Mouse (Mus musculus): ENCODE data around the gene Tac1. TPM values are rescaled to one million over a fixed set of nuclear protein-coding genes. Genes with fewer than 3 reads are reported as not detected.
"Not testable (repeated sequence)": the region's sequence is repeated elsewhere in the genome, so short reads cannot be mapped to it uniquely, and the experiment has no call there.

Tac1 gene
- polyA plus RNA-seq (2015; fragmentation: Nextera tagmentation; extraction: Ambion mirVana): 0.32 and 0.83 TPM in 2 replicates

DNA sequence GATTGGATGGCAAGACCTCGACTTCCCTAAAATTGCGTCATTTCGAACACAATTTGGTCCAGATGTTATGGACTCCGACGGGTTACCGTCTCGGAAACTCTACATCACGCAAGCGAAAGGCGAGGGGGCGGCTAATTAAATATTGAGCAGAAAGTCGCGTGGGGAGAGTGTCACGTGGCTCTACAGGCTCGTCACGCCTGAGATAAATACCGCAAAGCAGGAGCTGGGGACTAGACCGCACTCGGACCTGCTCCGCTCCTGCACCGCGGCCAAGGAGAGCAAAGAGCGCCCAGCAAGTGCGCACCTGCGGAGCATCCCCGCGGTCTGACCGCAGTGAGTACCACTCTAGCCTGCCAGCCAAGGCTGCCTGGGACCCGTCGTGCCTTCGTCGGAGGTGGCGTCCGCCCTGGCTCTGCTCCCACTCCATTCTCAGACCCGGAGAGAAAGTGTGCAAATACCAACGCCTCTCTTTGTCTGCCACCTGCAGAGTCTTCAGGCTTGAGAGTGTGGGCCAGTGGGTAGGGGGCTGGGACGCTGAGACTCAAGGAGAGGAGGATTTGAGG, at the start of gene Tac1:
TSS of gene Tac1 (plus strand) at position 51 of the 563 bp plus-strand sequence.
- Histone ChIP-seq H3K4me2 (peak within 1 kb of the TSS; percentile 69), H3K27ac (no peak within 1 kb of the TSS), H3K27me3 (peaks cover 46% of the 10 kb centered on the region), H3K4me3 (peak within 1 kb of the TSS; percentile 38), H3K9me3 (replicated peaks) (no peaks in the 10 kb centered on the region), H3K36me3 (no peaks in the 10 kb centered on the region), H3K9ac (no peak within 1 kb of the TSS), H3K4me1 (replicated peaks) (peaks cover 20% of the 10 kb centered on the region)
- 2% methylated on average over 37 of the region's 37 CpGs for WGBS
- ATAC-seq (replicated peaks; ENCODE audit: insufficient number of reproducible peaks, insufficient read depth, low FRiP score, low read depth): no peak; the same call in 1 of the 2 replicates

DNA sequence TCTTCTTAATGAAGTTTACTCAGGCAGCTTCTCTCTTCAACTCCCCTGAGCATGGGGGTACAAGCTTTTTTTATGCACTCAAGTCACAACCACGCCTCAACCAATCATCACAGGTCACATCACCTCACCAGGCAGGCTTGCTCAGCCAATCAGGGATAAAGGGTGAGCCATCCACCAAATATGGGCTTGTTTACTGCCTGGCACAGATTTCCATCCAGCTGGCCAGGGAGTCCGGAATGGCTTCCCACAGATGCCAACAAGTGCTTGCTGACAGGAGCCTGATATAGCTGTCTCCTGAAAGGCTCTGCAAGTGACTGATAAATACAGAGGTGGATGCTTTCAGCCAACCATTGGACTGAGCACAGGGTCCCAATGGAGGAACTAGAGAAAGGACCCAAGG, 11.2 kb upstream of the Tac1 start:
- not testable (repeated sequence) for H3K9ac ChIP-seq; ATAC-seq (replicated peaks; ENCODE audit: insufficient number of reproducible peaks, insufficient read depth, low FRiP score, low read depth); H3K27ac ChIP-seq; H3K4me1 ChIP-seq (replicated peaks); H3K9me3 ChIP-seq (replicated peaks); H3K4me3 ChIP-seq; H3K4me2 ChIP-seq; H3K27me3 ChIP-seq; H3K36me3 ChIP-seq
- WGBS: 49% methylated on average over 2 of the region's 2 CpGs

DNA sequence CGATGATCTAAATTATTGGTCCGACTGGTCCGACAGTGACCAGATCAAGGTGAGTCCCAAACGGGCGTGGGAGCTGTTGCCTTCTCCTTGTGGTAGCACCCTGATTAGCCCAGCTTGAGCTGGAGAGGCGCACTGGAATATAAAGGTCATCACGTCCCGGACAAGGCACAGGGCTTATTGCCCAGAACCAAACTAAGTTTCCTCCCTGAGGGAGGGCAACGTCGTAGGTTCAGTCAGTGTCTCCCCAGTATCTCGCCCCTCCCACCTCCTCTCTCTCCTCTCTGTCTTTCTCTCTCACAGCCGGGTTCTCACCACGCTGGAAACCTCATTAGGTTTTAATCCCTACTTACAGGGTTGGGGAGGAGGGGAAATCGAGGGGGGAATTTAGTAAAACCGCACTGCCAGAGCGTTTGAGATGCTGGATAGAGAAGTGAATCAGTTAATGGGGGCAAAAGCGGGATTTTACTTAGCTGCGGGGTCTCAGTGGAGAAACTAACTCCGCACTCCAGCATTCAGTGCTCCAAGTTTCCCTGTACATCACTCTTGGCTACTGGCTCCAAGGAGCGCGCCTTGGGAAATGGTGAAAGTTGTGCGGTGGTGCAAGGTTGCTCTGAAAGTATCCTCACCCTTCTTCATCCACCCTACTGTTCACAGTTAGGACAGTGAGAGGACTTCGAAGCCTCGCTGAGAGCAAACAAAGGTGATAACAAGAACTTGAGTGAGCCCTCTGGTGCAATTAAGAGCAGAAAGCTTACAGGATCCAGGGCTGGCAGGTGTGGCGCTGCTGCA, 1.2 kb downstream of the Tac1 start:
- WGBS: 2% methylated on average over 25 of the region's 25 CpGs

DNA sequence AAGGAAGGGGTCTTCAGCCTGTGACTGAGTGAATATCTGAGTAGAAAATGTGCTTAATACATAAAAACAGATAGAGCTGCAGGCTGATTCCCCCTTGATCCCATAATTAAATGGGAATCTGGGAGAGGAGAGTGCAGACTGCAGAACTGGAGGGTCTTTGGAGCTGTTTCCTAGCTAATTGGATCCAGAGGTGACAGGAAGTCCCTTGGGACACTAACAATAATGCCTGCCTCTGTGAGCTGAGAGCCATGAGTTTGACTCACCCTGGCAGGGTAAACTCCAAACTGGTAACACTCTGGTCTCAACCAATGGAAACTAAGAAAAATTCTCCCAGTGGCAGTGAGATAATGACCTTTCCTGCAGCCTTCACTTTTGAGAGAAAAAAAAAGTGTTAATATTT, 3.5 kb downstream of the Tac1 start:
- ATAC-seq (replicated peaks; ENCODE audit: insufficient number of reproducible peaks, insufficient read depth, low FRiP score, low read depth): no peak
- Histone ChIP-seq H3K36me3 (no peaks in the 10 kb centered on the region), H3K4me3 (no peak overlapping the region), H3K27ac (no peak overlapping the region), H3K4me2 (no peak overlapping the region), H3K9ac (no peak overlapping the region), H3K9me3 (replicated peaks) (no peaks in the 10 kb centered on the region), H3K27me3 (peaks cover 46% of the 10 kb centered on the region), H3K4me1 (replicated peaks) (peaks cover 20% of the 10 kb centered on the region)

More for the DNA sequence above, 1.2 kb downstream of the Tac1 start:
- Histone ChIP-seq H3K9ac (no peak overlapping the region), H3K4me3 (peak overlapping the region; percentile 38), H3K27ac (no peak overlapping the region), H3K9me3 (replicated peaks) (no peaks in the 10 kb centered on the region), H3K27me3 (peaks cover 46% of the 10 kb centered on the region), H3K4me2 (peak overlapping the region; percentile 69), H3K36me3 (no peaks in the 10 kb centered on the region), H3K4me1 (replicated peaks) (peaks cover 20% of the 10 kb centered on the region)
- ATAC-seq (replicated peaks; ENCODE audit: insufficient number of reproducible peaks, insufficient read depth, low FRiP score, low read depth): no peak

DNA sequence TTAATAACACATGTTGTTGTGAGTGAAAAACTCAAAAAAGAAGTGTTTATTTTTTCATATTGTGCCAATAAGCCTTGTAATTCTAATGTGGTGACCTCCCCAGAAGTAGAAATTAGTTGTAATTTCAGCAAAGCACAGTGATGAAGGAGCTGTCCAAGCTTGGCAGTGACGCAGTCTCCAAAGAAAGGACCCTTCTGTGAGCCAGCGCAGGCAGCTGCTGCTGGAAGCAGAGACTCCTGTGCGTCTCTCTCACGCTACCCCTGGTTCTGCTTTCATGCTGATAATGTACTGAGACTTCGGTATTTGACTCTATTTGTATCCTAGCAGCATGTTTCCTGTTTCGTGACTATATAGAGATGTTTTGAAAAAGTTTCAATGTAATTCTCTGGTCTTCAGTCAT, 7.8 kb downstream of the Tac1 start:
- WGBS: 35% methylated on average over 6 of the region's 6 CpGs

DNA sequence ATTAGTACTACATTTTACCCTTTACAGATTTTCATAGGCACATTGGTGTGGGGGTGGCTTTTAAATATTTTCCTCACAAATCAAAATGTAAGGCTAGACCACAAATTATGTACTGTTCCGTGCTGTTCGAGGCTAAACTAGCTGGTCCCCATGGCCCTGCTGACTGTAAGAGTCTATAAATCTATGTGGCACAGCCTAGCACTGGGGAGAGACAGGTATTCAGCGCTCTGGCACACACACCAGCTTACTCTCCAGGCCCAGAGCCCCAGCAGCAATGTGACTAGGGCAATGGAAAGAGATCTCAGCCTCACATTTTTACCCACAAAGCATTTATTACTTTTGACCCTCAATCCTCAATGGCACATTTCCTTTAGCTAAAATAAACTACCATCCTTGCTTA, 9.9 kb downstream of the Tac1 start:
- Histone ChIP-seq H3K27ac (no peak overlapping the region), H3K27me3 (no peaks in the 10 kb centered on the region), H3K4me2 (no peak overlapping the region), H3K9me3 (replicated peaks) (no peaks in the 10 kb centered on the region), H3K4me3 (no peak overlapping the region), H3K9ac (no peak overlapping the region), H3K4me1 (replicated peaks) (no peaks in the 10 kb centered on the region), H3K36me3 (no peaks in the 10 kb centered on the region)
- ATAC-seq (replicated peaks; ENCODE audit: insufficient number of reproducible peaks, insufficient read depth, low FRiP score, low read depth): no peak
- 67% methylated on average over 3 of the region's 3 CpGs for WGBS

More for the DNA sequence above, 7.8 kb downstream of the Tac1 start:
- no peaks in the 10 kb centered on the region for H3K9me3 ChIP-seq (replicated peaks)
- H3K36me3 ChIP-seq: no peaks in the 10 kb centered on the region
- H3K27me3 ChIP-seq: peaks cover 6% of the 10 kb centered on the region; the same call in 1 of the 2 replicates
- H3K4me3 ChIP-seq: no peak overlapping the region
- H3K4me2 ChIP-seq: no peak overlapping the region
- H3K27ac ChIP-seq: no peak overlapping the region
- H3K9ac ChIP-seq: no peak overlapping the region
- ATAC-seq (replicated peaks; ENCODE audit: insufficient number of reproducible peaks, insufficient read depth, low FRiP score, low read depth): no peak
- H3K4me1 ChIP-seq (replicated peaks): no peaks in the 10 kb centered on the region

DNA sequence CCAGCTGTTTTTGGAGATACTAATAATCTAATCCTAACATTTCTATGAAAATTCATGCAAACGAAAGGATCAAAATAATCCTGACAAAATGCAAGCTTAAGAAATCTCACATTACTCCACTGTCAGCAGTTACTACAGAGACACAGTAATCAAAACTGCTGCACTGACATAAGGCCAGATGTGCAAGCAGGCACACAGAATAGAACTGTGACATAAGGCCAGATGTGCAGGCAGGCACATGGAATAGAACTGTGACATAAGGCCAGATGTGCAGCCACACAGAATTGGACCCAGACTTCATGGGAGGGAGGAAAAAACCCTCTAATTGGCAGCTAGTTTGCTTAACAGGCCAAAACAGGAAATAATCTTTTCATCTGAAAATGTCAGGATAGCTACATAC, 16.5 kb downstream of the Tac1 start:
- no peaks in the 10 kb centered on the region for H3K9me3 ChIP-seq (replicated peaks)
- no peaks in the 10 kb centered on the region for H3K27me3 ChIP-seq
- H3K36me3 ChIP-seq: no peaks in the 10 kb centered on the region
- ATAC-seq (replicated peaks; ENCODE audit: insufficient number of reproducible peaks, insufficient read depth, low FRiP score, low read depth): no peak
- H3K4me3 ChIP-seq: no peak overlapping the region
- H3K27ac ChIP-seq: no peak overlapping the region
- WGBS: 52% methylated on average over 1 of the region's 1 CpGs
- no peak overlapping the region for H3K4me2 ChIP-seq
- no peaks in the 10 kb centered on the region for H3K4me1 ChIP-seq (replicated peaks)
- no peak overlapping the region for H3K9ac ChIP-seq

DNA sequence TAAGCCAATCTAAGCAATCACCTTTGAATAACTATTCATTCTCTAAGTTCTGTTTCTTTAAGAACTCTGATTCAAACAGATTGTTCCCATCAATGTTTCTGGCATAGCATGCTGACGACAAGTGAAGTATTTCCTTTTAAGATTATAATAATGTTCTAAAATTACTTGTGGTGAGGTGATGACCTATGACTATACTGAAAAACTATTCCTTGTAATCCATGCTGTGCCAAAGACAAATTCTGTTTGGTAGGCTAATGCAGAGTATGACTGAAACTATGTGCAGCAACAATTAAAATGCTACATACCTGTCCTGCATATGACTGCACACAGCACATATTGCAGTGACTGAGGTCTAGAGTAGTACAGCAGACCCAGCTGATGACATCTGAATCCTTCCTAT, 23.4 kb downstream of the Tac1 start:
- no peaks in the 10 kb centered on the region for H3K27me3 ChIP-seq
- H3K9me3 ChIP-seq (replicated peaks): no peaks in the 10 kb centered on the region
- H3K4me1 ChIP-seq (replicated peaks): no peaks in the 10 kb centered on the region
- no peak overlapping the region for H3K9ac ChIP-seq
- no peaks in the 10 kb centered on the region for H3K36me3 ChIP-seq
- no peak overlapping the region for H3K4me2 ChIP-seq
- WGBS: 40% methylated on average over 1 of the region's 1 CpGs
- H3K27ac ChIP-seq: no peak overlapping the region
- ATAC-seq (replicated peaks; ENCODE audit: insufficient number of reproducible peaks, insufficient read depth, low FRiP score, low read depth): 0 out of 2 replicates have a peak, but pooled peaks have one; percentile 14
- H3K4me3 ChIP-seq: no peak overlapping the region

DNA sequence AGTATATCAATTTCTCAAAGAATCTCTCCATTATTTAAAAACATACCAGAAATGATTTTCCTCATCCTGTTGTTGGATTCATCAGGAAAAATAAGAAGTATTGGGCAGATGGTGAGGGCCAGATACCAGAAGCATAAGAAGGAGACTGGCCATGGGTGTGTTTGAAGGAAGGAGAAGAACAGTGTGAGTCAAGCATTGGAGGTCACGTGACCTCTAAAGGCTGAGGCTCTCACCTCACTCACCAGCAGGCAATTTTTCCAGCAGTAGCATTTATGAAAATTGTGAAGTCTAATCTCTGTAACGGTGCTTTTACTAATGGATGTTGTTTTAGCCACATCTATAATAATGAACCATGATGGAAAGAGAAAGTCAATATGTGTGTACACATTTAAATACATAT, 39.8 kb downstream of the Tac1 start:
- no peaks in the 10 kb centered on the region for H3K27me3 ChIP-seq
- no peak overlapping the region for H3K4me3 ChIP-seq
- no peaks in the 10 kb centered on the region for H3K36me3 ChIP-seq
- no peak overlapping the region for H3K4me2 ChIP-seq
- no peak for ATAC-seq (replicated peaks; ENCODE audit: insufficient number of reproducible peaks, insufficient read depth, low FRiP score, low read depth)
- whole genome bisulfite sequencing: 75% methylated on average over 2 of the region's 2 CpGs
- no peak overlapping the region for H3K9ac ChIP-seq
- no peaks in the 10 kb centered on the region for H3K4me1 ChIP-seq (replicated peaks)
- no peak overlapping the region for H3K27ac ChIP-seq
- no peaks in the 10 kb centered on the region for H3K9me3 ChIP-seq (replicated peaks)

DNA sequence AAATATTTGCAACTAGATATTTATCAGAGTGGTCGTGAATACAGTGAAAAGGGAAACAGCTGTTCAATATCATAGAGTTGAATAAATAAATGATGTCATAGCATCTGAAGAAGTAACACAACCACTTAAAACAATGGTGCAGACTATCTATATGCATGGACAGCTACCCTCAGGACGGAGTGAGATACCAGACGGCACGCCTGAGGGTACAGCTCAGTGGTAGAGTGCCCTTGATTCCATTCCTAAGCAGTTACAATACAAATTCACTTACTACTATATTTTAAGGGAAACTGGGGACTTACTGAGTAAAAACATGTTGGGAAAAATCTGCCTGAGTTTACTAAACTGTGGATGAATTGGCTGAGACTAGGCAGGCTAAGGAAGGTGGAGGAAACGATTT, 43.7 kb downstream of the Tac1 start:
- no peak for ATAC-seq (replicated peaks; ENCODE audit: insufficient number of reproducible peaks, insufficient read depth, low FRiP score, low read depth)
- Histone ChIP-seq H3K9me3 (replicated peaks) (no peaks in the 10 kb centered on the region), H3K4me3 (no peak overlapping the region), H3K9ac (no peak overlapping the region), H3K27me3 (no peaks in the 10 kb centered on the region), H3K4me2 (no peak overlapping the region), H3K27ac (no peak overlapping the region), H3K4me1 (replicated peaks) (no peaks in the 10 kb centered on the region), H3K36me3 (no peaks in the 10 kb centered on the region)
- 65% methylated on average over 5 of the region's 5 CpGs for WGBS

DNA sequence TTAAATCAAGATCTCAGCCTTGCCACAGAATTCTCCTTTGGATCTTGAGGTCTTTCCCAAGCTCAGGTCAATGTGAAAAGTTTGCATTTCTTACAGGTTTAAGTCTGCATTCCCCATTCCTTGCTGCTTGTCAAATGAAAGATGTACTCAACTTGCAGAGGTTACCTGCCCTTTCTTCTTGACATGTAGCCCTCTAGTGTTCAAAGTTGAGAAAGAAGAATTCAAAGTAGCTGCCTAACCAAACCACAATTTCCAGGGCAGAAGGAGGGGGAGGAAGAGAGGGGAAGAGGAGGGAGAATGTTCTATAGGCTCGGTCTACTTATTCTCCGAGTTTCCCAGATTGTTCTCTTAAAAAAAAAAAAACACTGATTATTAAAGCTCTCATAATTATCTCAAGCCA, 45.5 kb downstream of the Tac1 start:
- no peak overlapping the region for H3K4me2 ChIP-seq

More for the DNA sequence above, 45.5 kb downstream of the Tac1 start:
- no peak overlapping the region for H3K9ac ChIP-seq
- H3K4me3 ChIP-seq: no peak overlapping the region
- H3K36me3 ChIP-seq: no peaks in the 10 kb centered on the region
- H3K27ac ChIP-seq: no peak overlapping the region
- H3K9me3 ChIP-seq (replicated peaks): no peaks in the 10 kb centered on the region
- H3K27me3 ChIP-seq: no peaks in the 10 kb centered on the region
- WGBS: 32% methylated on average over 2 of the region's 2 CpGs
- no peak for ATAC-seq (replicated peaks; ENCODE audit: insufficient number of reproducible peaks, insufficient read depth, low FRiP score, low read depth)
- no peaks in the 10 kb centered on the region for H3K4me1 ChIP-seq (replicated peaks)

Data from heart, embryonic 15.5 days (tissue).